Mouse (Mus musculus): ENCODE results near the gene Gfod2.

GRCm38 (mm10) chr8:105739216-105739615 lies 19.2 kb downstream of the Gfod2 start:
- TF ChIP-seq POLR2A (IDR thresholded peaks at IDR 0.05; ENCODE audit: extremely low read depth, insufficient read depth, low read length) (no peak), CTCF (IDR thresholded peaks at IDR 0.05; ENCODE audit: low read depth, low read length) (no peak)
